Mouse (Mus musculus) retina, postnatal 7 days (tissue): ENCODE data around the gene Sall4.

ENCODE experiments used
- DNase-seq: peaks from one replicate; pipeline ENCODE4 v3.0.0-alpha.2; 2012; ENCODE audit warnings: low read depth, low spot score

The Sall4 gene

DNA sequence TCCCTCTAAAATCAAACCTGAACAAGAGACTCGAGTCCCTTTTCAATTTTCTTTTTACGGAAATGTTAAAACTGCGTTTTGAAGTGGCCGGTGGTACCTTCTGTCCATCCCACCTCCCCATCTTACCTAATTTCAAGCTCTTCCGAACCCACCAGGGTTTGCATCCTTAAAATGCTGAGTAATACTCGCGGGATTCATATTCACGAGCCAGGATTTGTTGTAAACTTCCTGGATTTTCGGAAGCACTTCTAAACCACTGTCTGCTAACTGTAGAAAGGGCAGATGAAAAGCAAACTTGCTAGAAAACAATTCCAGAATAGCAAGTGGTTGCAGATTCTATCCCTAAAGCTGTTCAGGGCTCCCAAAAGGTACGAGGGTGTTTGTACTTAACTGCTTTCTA lies at the start of gene Sall4:
Gene Sall4, minus strand, starts transcription at position 362 of the 400 bp plus-strand sequence.
- no peak for DNase-seq

DNA sequence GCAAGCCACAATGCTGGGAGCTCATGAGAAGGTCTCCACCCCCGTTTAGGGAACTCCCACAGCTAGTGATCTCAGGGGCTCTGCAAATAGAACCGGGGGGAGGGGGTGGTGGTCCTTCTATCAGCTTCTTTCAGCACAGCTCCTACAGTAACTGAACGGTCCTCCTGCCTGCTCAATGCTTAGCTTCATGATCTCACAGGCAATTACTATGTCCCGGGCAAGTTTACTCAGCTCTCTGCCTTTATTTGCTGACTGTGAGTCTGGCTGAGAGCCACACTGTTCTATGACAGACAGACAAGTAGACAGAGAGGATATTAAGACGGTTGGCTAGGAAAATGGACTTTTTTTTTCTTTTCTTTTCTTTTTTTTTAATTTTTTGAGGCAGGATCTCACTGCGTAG lies 45.5 kb upstream of the Sall4 start:
- no peak for DNase-seq

DNA sequence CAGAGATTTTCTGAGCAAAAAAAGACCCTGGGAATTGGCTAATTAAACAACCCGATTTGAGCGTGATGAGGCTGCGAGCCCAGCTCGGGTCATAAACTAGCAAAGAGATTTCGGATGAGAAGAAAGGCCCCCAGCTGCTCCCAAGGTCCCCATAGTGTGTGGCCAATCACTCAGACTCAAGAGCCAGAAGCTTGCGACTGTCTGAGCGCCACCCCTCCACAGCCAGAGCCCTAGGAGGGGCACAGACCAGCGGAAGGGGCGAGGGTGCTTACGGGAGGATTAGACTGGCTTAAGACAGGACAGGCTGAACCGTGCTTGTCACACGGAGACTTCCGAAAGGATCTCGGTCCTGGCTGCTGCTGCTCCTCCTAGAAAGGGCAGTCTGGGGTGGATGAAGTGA lies 42.2 kb upstream of the Sall4 start:
- DNase-seq = peak; percentile 23

DNA sequence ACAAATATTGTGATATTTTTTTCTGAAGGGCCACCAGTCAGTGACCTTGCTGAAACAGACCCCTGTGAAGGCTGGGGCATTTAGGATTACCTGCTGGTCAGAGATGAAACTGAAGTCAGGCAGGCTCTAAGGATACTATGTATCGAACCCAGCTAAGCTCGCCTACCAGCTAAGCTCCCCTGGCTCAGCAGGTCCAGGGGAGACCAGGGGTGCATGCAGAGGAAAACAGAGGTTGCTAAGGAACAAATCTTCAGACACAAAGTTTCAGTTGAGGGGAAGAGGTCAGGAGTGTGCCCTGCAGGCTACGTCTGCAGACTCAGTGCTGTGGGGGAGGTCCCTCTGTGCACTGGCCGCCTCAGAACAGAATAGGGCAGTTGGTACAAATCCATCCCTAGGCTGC lies 39.9 kb upstream of the Sall4 start:
- no peak for DNase-seq

DNA sequence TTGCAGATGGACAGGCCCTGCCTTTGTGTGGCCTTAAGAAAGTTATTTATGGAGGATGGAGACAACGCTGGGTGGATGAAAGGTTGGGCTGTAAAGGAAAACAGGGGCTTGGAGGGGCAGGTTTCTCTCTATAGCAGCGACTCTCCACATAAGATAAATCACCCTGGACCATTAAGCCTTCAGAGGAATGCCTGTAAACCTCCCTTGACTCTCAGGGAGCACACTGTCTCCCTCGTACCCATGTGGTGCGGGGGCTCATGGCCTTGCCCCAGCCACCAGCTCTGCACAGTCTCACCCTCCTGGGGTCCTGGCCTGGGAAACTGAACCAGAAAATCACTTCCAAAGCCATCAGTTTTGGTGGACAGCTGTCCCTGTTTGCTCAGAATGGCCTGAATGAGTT lies 36.1 kb upstream of the Sall4 start:
- DNase-seq = no peak

DNA sequence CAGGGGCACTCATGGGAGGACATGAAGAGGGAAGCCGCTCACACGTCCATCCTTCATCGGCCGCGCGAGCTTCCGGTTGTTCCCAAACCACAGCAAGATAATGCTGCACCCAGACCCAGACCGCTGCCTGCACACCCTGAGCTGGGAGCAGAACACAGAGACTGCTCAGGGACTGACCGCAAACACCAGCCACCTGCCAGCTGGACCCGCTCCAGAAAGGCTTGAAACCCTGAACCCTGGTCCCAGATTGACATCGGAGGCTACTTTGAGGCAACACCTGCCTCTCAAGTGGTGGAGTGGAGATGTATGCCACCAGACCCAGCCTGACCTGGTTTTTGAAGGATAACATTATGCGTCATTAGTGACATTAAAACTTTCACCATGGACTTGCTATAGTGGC lies 31.6 kb upstream of the Sall4 start:
- no peak for DNase-seq

DNA sequence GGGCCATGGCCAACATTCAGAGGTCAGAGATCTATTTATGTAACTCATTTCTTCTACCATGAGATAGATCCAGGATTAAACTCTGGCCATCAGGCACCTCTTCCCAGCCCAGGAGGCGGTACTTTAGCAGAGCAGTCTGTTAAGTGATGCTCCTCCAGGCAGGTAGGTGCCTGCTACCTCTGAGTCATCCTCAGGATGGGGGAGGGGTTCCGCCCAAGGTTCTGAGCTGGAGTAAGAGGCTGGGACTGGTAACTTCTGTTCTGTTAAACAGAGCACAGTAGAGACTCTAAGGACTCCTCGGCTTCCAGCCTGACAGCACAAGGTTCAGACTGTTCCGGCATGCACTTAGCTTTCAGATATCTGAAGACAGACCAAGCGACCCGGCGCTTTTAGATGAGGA lies 31.2 kb upstream of the Sall4 start:
- DNase-seq = no peak

DNA sequence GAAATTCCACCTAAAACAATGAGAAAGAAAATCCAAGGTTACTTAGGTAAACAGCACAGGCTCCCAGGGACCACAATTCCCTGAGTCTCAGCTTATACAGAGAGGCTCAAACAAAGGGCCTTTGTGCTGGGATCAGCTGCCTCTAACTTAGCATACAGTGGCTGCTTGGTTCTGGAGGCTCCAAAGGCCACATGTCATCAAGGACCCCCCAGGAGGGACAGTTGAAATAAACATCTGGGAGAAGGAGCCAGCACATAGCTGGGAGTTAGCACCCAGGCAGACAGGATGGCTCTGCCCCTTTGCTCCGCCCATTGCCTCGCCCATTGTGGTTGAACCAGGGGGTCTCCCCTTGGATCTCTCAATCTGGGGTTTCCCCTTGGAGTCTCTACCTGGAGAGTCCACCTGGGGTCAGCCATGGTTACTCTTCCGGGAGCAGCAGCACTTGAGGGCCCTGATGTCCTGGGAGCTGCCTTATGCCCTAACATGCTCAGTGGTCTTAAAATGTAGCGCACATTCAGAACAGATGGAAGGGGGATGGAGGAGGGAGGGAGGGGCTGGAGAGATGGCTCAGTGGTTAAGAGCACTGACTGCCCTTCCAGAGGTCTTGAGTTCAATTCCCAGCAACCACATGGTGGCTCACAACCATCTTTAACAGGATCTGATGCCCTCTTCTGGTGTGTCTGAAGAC lies 23.5 kb upstream of the Sall4 start:
- DNase-seq = no peak

DNA sequence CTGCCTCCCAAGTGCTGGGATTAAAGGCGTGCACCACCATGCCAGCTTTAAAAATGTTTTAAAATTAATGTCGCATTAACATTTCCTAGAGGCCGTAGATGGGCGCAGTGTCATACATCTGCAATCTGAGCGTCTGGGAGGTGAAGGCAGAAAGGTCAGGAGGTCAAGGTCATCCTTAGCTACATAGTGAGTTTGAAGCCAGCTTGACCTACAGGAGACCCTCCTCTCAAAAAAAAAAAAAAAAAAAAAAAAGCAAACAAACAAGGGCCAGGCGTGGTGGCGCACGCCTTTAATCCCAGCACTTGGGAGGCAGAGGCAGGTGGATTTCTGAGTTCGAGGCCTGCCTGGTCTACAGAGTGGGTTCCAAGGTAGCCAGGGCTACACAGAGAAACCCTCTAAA lies 18.4 kb upstream of the Sall4 start:
- no peak for DNase-seq

DNA sequence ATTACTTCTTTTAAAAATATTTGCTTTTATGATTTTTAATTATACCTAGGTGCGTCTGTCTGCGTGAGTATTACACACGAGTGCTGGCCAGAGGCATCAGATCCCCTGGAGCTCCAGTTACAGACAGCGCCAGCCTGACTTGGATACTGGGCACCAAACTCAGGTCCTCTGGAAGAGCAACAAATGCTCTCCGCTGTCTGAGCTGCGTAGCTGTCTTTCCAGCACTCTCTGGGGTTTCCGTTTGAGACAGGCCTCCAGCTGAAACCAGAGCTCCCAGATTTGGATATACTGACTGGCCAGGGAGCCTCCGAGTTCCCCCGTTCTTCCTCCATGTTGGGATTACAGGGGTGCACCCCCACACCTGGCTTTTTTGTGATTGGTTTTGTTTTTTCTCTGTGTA lies 12.9 kb upstream of the Sall4 start:
- DNase-seq = no peak

DNA sequence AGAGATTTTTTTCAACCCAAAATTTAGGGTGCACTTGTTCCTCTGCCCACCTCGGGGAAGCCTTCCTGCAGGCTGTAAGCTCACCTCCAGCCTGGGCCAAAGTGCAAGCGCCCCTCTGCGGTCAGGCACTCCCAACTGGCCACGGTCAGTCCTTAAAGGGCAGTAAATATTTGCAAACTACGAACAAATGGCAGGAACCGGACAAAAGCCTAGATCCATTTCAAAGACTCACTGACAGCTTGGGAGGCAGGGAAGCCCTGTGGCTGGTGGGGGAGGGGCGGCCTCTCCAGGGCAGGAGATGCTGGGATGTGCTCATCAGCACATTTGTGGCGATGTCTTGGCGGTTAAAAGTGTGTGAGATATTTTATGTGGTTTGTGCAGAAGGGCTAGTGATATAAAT lies 12.3 kb upstream of the Sall4 start:
- no peak for DNase-seq

DNA sequence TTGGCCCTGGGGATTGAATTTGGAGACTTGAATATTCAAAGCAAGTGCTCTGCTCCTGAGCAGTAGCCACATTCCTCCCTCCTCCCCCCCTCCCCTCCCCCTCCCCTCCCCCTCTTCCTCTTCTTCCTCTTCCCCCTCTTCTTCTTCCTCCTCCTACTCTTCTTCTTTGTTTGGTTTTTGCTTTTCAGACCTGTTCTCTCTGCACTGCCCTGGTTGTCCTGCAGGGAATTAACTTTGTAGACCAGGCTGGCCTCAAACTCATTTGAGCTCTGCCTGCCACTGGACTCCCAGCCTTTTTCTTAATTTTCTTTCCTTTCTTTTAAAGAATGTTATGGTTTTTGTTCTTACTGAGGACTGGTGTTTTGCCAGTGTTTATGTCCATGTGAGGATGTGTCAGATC lies 9.7 kb upstream of the Sall4 start:
- DNase-seq = no peak

DNA sequence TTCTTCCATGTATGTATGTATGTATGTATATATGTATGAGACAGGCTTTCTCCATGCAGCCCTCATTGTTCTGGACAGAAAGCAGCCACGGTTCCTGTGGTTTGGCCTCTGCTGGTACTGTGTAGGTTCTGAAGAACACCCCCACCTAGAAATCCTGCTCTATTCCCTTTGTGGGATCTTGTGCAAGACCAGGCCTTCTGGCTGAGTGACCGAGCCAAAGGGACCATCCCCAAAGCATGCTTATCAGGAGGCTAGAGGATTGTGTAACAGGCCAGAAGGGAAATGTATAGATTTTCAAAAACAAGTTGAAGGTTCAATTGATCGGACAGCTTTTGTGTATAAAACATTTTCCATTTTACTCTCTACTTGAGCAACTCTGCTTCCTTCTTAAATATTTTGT lies 8.5 kb upstream of the Sall4 start:
- no peak for DNase-seq

DNA sequence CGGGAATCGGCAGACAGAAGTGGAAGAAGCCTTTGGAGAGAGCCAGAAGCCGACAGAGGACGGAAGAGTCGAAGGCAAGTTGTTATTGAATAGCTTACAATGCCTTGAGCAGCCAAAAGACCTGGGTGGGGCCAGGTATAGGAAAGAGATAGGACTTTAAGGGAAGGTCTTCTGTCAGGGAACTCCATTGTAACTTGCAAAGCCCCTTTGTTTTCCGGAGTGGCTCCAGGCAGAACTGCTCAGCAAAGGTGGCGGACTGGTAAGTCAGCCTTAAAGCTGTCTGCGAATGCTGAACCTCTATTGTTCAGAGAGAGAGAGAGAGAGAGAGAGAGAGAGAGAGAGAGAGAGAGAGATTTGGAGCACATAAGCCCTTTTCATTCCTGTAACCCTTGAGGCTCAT lies 1.5 kb upstream of the Sall4 start:
- DNase-seq = no peak

DNA sequence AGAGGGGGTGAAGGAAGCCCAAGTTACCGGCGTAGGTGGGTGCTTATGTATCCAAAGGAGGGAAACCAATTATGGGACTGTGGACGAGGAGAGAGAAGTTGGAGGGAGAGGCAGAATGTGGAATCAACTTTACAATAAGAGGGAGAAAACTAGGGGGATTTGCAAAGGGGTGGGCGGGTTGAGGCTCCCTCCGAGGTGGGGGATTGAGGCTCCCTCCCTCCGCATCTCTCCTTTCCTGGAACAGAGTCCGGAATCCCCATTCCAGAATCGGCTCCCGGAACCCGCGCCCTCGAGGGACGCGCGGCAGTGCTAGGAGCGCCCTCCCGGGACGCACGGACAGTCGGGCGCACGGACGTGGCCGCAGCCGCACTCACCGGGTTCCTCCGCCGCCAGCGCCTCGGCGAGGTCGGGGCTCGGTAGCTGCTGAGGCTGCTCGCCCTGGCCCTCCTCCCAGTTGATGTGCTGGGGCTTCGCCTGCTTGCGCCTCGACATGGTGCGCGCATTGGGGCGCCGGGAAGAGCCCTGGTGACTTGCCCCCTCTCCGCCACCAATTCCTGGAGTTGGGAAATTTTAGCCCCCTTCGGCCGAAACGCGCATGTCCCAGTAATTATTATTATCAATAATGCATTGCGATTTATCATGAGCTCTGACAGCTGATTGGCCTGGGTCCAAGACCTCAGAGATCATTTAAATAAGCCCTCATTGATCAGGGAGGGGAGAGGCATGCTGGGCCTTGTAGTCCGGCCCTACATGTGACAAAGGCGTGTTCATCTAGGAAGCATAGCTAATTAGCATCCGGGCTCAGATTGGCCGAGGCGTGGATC lies 993 bp downstream of the Sall4 start:
- no peak for DNase-seq

DNA sequence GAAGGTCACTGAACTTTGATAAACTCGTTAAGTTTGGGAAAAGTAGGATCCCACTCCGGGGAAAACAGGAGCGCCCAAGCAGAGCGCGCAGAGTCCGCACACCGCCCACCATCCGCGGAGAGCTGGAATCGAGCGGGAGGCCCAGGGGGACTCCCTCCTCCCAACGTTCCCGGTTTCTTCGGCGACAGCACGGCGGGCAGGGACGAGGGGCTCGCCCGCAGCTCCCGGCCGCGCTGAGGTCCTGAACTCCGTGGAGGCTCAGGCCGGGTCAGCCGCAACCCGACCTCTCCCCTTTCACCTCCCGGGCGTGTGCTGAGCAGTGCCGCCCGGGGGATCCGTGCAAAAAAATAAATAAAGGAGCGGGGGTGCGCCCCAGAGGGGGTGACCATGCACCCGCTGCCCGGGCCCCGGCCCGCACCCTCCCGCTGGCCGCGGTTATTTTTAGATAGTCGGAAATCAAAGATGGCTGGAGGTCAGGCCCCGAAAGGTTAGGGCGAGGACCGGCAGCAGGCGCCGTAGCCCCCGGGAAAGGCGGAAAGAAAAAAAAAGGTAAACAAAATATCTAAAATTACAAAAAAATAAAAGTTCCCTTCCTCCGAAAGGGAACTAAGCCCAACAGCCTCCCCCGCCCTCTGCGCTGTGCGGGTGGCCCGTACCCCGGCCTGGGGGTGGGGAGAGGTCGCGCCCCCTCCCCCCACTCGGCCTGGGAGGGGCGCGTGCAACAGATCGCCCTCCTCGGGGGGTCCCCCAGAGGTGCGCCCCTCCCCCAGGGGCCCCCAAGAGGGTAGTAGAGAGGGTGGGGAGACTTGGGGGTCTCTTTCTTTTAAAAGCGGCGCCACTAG lies 1.8 kb downstream of the Sall4 start:
- no peak for DNase-seq

DNA sequence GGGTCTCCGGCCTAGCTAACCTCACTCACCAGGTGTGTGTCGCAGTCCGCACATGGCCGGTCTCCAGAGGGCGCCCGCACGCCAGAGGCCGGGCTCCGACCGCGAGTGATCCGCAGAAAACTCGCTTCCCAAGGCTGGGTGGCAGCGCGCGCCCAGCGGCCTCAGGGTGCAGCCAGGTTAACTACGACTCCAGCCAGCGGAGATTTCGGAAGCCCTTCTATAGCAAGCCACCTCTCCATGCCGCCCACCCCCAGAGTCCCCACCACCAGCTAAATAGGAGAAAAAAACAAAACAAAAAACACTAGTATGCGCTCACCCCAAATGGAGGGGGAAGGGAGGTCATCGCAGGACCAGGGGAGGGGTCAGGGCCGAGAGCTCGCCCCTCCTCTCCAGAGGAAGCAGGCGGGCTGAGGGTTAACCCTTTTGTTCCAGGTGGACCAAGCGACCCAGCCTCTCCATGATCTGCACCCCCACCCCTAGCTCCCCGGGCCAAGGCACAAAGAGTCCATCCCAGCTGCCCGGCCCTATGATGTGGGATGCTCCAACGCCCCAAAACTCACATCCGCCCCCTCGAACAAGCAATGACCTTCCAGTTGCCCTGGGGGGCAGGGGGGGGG lies 2.6 kb downstream of the Sall4 start:
- DNase-seq = no peak

DNA sequence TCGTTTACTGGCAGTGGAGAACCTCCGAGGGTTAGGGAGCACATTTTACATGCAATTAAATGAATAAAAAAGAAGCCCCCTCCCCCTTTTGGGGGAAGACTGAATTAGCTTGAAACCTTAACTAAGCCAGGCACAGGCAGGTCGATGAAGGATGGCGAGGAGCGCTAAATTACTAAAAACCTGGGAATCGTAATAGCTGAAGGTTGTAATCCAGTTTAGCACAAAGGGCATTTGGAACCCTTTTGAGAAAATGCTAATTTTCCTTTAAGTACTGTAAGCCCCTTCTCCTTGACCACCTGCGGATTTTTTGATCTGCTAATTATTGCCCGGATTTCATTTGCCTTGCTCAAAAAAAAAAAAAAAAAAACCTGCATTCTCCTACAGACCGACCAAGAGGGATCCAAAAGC lies 3.3 kb downstream of the Sall4 start:
- no peak for DNase-seq

DNA sequence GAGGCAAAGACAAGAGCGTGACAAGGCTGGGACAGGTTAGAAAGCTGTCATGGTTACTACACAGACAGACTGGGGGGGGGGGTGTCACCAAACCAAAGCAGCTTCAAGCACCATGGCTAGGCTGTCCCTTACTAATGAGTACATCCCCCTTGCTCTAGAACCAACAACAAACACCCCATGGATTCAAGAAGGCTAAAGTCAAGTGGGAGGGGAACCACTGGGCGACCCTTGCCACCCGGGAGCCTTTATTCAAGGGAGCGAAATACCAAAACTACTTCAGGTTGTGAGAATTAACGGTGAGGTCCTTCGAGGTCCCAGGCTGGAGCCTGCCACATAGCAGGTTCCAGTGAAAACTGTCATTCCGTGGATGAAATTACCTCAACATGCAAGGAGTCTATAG lies 4.0 kb downstream of the Sall4 start:
- no peak for DNase-seq

DNA sequence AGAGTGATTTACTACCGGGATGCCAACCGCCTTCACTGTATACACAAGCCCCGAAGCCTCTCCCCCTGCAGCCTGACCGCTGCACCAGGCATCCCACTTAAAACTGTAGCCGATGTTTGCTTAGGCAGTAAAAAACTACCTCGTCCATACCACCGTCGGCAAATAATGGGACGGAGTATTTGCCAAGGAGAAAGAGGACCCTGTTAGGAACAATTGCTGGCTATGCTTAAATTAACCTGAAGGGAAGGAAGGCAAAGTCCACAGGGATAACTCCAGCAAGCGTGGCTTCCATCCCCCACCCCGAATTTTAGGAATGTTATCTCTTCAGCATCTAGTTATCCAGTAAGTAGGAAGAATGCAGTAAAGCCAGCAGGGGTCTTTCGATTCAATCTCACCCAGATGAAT lies 5.3 kb downstream of the Sall4 start:
- DNase-seq = no peak

DNA sequence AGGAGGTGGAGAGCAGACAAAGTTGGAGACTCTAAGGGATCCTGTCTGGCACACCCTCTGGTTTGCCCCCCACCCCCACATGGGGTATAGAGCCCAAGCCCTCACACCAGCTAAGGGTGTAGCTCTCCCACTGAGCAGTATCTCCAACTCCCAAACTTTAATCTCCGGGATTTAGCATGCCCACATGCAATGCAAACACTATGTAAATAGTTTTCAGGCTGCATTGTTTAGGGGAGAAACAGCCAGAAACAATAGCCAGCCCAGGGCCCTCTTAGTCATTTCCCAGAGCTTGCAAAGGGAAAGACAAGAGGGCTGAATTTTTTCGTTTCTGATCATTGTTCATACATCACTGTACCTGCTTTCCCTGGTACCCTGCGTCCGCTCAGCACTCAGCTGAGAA lies 5.8 kb downstream of the Sall4 start:
- no peak for DNase-seq

DNA sequence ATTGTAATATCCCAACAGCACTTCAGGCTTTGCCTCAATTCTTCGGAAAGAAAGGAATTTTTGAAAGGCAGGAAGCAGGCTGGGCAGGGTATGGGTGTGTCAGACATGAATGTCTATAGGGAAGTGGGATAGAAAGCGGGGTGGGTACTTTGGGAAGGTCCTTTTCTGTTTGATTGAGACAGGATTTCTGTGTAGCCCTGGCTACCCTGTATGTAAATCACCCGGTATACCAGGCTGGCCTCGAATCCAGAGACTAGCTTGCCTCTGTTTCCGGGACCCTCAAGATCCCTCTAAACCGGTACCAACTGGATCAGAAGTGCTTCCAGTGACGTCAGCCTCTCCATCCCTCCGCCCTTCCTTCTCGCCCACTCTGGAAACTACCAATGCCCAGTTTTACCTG lies 6.6 kb downstream of the Sall4 start:
- DNase-seq = no peak
